Mouse (Mus musculus): ENCODE measurements around the gene Arhgef16. TPM values are rescaled to one million over a fixed set of nuclear protein-coding genes. Genes with fewer than 3 reads are reported as not detected.

Gene Arhgef16
- total and polyA plus RNA-seq, 3 experiments, result not detected

DNA sequence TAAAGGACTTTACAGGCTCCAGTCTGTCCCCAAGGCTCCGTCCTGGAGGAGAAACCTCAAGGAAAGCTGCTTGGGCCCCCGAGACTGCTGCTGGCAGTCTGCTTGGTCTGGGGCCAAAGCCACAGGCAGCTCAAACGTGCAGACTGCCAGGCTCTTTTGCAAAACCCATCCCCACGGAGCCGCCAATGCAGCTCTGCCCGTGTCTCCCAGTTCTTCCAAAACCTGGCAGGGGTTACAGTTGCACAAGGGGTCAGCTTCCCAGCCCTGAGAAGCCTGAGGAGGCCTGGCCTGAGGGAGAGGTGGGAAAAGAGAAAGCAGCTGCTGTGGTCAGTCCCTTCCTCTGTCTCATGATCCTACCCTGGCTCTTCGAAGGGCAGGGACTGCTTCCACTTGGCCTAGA lies 56.1 kb downstream of the Arhgef16 start:
- Histone ChIP-seq H3K4me3 (replicated peaks in 1 of 3; ENCODE audit: low read depth in 2 of 3, low read length in 2 of 3, poor library complexity in 1 of 3) (no peak overlapping the region), H3K4me1 (ENCODE audit: control insufficient read depth in 1 of 2, insufficient read depth in 2 of 2) (no peaks in the 10 kb centered on the region), H3K27ac (ENCODE audit: insufficient read depth, low read depth) (no peak overlapping the region), H3K9ac (ENCODE audit: insufficient read depth, low read depth) (no peak overlapping the region), H3K79me2 (replicated peaks; ENCODE audit: control insufficient read depth, extremely low read depth, insufficient read depth, poor library complexity, severe bottlenecking) (no peaks in the 10 kb centered on the region), H3K4me2 (ENCODE audit: insufficient read depth, low read depth, poor library complexity, severe bottlenecking) (no peak overlapping the region), H3K27me3 (replicated peaks) (no peaks in the 10 kb centered on the region), H3K36me3 (replicated peaks in 1 of 2; ENCODE audit: control insufficient read depth in 1 of 2, insufficient read depth in 1 of 2, low read length in 1 of 2) (no peaks in the 10 kb centered on the region), H3K9me3 (replicated peaks; ENCODE audit: low read length) (peaks cover 95% of the 10 kb centered on the region)
- no peak for DNase-seq (ENCODE audit: extremely low read depth)
- dilution Hi-C loops (cut with MboI; ENCODE audit: extremely low pct_ligation_motif_present, extremely low pct_unique_long_range_greater_than_20kb, low sequenced_read_pairs), result no loop called here
- TF ChIP-seq PAX5 (IDR thresholded peaks at IDR 0.05; ENCODE audit: low read length), result no peak
- TF ChIP-seq RCOR1 (conservative IDR thresholded peaks at IDR 0.05; ENCODE audit: low read depth, low read length), result no peak
- no peak for TF ChIP-seq SMC3 (IDR thresholded peaks at IDR 0.05; ENCODE audit: low read depth, low read length)
- TF ChIP-seq HCFC1 (IDR thresholded peaks at IDR 0.05; ENCODE audit: low read depth, low read length), result no peak
- no peak for TF ChIP-seq GABPA (IDR thresholded peaks at IDR 0.05; ENCODE audit: insufficient replicate concordance, low read depth, low read length)
- TF ChIP-seq MEF2A (IDR thresholded peaks at IDR 0.05; ENCODE audit: borderline replicate concordance, low read depth, low read length), result no peak
- no peak for TF ChIP-seq NELFE (IDR thresholded peaks at IDR 0.05; ENCODE audit: low read depth, low read length)
- no peak for TF ChIP-seq USF1 (IDR thresholded peaks at IDR 0.05; ENCODE audit: low read depth, low read length)
- TF ChIP-seq ETS1 (conservative IDR thresholded peaks at IDR 0.05; ENCODE audit: low read depth, low read length), result no peak
- TF ChIP-seq ZNF384 (IDR thresholded peaks at IDR 0.05; ENCODE audit: low read depth, low read length), result no peak
- TF ChIP-seq UBTF (IDR thresholded peaks at IDR 0.05; ENCODE audit: low read depth, low read length), result no peak
- in situ Hi-C loops (cut with MboI; ENCODE audit: low pct_ligation_motif_present, low pct_unique_long_range_greater_than_20kb, low sequenced_read_pairs), result no loop called here

DNA sequence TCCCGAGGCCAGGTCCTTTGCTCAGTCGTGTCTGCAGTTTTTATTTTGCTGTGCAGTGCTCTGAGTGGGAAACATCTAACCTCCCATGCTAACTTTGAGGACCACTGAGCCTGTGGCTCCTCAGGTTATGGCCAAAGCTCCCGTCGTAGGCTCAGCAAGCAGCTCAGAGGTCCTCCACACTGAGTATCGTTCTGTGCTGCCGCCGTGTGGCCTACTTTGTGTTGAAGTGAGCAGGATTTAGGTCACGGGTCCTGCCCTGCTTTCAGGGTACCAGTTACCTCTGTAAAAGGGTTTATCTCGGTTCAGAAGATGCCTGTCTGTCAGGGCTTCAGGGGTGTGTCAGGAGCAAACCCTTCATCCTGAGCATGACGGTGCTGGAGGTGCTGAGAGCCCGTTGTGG lies 60.9 kb downstream of the Arhgef16 start:
- Histone ChIP-seq H3K27ac (ENCODE audit: insufficient read depth, low read depth) (no peak overlapping the region), H3K4me3 (replicated peaks in 1 of 3; ENCODE audit: low read depth in 2 of 3, low read length in 2 of 3, poor library complexity in 1 of 3) (no peak overlapping the region), H3K79me2 (replicated peaks; ENCODE audit: control insufficient read depth, extremely low read depth, insufficient read depth, poor library complexity, severe bottlenecking) (no peaks in the 10 kb centered on the region), H3K4me2 (ENCODE audit: insufficient read depth, low read depth, poor library complexity, severe bottlenecking) (no peak overlapping the region), H3K4me1 (ENCODE audit: control insufficient read depth in 1 of 2, insufficient read depth in 2 of 2) (no peaks in the 10 kb centered on the region), H3K9ac (ENCODE audit: insufficient read depth, low read depth) (no peak overlapping the region), H3K36me3 (replicated peaks in 1 of 2; ENCODE audit: control insufficient read depth in 1 of 2, insufficient read depth in 1 of 2, low read length in 1 of 2) (no peaks in the 10 kb centered on the region), H3K9me3 (replicated peaks; ENCODE audit: low read length) (peaks cover 97% of the 10 kb centered on the region), H3K27me3 (replicated peaks) (no peaks in the 10 kb centered on the region)
- no peak for DNase-seq (ENCODE audit: extremely low read depth)
- dilution Hi-C loops (cut with MboI; ENCODE audit: extremely low pct_ligation_motif_present, extremely low pct_unique_long_range_greater_than_20kb, low sequenced_read_pairs), result no loop called here
- TF ChIP-seq EP300 (IDR thresholded peaks at IDR 0.05; ENCODE audit: low read length) (no peak), ZMIZ1 (IDR thresholded peaks at IDR 0.05; ENCODE audit: low read depth, low read length) (no peak), PAX5 (IDR thresholded peaks at IDR 0.05; ENCODE audit: low read length) (no peak), ZNF384 (IDR thresholded peaks at IDR 0.05; ENCODE audit: low read depth, low read length) (no peak), CHD1 (IDR thresholded peaks at IDR 0.05; ENCODE audit: low read depth, low read length) (no peak), POLR2A (IDR thresholded peaks at IDR 0.05; ENCODE audit: low read depth, low read length) (no peak), MYC (IDR thresholded peaks at IDR 0.05; ENCODE audit: low read depth, low read length) (no peak), IRF4 (IDR thresholded peaks at IDR 0.05; ENCODE audit: low read depth, low read length) (no peak)
- in situ Hi-C loops (cut with MboI; ENCODE audit: low pct_ligation_motif_present, low pct_unique_long_range_greater_than_20kb, low sequenced_read_pairs), result no loop called here
